Mouse (Mus musculus) erythroblast, embryonic 14.5 days (primary cell): ENCODE results near the gene Mettl1.

Source experiments
- GATA1 ChIP-seq: IDR thresholded peaks from 2 replicates; pipeline ENCODE4 v1.6.1; 2012; ENCODE audit warnings: low read length, inconsistent platforms, mixed read lengths
- TAL1 ChIP-seq: IDR thresholded peaks from 3 replicates; pipeline ENCODE4 v1.6.1; 2012; ENCODE audit warnings: low read length, inconsistent platforms, mixed read lengths

DNA sequence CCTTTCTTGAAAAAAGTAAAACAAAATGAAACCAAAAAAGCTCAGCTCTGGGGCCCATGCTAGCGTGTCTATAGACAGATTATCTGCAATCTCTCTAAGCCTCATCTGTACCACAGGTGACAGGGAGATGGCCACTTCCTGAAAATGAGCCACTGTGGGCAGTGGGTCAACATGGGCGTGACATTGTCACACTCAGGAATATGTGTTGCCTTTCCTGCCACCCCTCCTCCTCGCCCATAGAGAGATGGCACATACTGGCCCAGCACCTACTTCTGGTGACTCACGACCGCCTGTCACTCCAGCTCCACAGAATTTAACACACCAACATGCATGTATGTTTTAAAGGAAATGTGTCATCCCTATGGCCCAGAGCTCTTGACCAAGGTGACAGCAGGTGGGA is 38.4 kb upstream of the Mettl1 start:
- TF ChIP-seq TAL1 (no peak), GATA1 (no peak)
